Mouse (Mus musculus) hindbrain, embryonic 15.5 days (tissue): Measurements from ENCODE around the gene Tia1. TPM values are rescaled to one million over a fixed set of nuclear protein-coding genes. Genes with fewer than 3 reads are reported as not detected.

Experiments used
- ATAC-seq: fragments of 200-750 bp; cut with Nextera tagmentation; 2 replicates; pipeline ENCODE4 v1.8.0; 2017; ENCODE audit warnings: low read depth, moderate number of reproducible peaks, moderate TSS enrichment; ENCODE audit not compliant: low FRiP score
- H3K27ac ChIP-seq: fragments of 300-500 bp; sonication (generic); replicated peaks from 2 replicates; pipeline ENCODE4 v1.5.1; 2015; ENCODE audit warnings: mild to moderate bottlenecking, inconsistent platforms
- H3K27me3 ChIP-seq: fragments of 300-500 bp; sonication (generic); 2 replicates; pipeline ENCODE4 v1.6.1; 2015; ENCODE audit warnings: control low read depth, inconsistent platforms
- H3K36me3 ChIP-seq: fragments of 300-500 bp; sonication (generic); 2 replicates; pipeline ENCODE4 v1.6.1; 2015; ENCODE audit warnings: control low read depth, inconsistent platforms
- H3K4me1 ChIP-seq: fragments of 300-500 bp; sonication (generic); replicated peaks from 2 replicates; pipeline ENCODE4 v1.6.1; 2015; ENCODE audit warnings: control low read depth, inconsistent platforms
- H3K4me2 ChIP-seq: fragments of 300-500 bp; sonication (generic); 2 replicates; pipeline ENCODE4 v1.6.1; 2015; ENCODE audit warnings: moderate library complexity, mild to moderate bottlenecking, inconsistent platforms
- H3K4me3 ChIP-seq: fragments of 300-500 bp; sonication (generic); 2 replicates; pipeline ENCODE4 v1.5.1; 2015; ENCODE audit warnings: mild to moderate bottlenecking, inconsistent platforms
- H3K9ac ChIP-seq: fragments of 300-500 bp; sonication (generic); 2 replicates; pipeline ENCODE4 v1.6.1; 2015; ENCODE audit warnings: inconsistent platforms
- H3K9me3 ChIP-seq: fragments of 300-500 bp; sonication (generic); 2 replicates; pipeline ENCODE4 v1.6.1; 2016; ENCODE audit warnings: control low read depth, inconsistent platforms
- WGBS: fragments of 180-500 bp; shearing (Covaris S2); methylation state at CpG from one replicate; pipeline ENCODE4 v1.1.7; 2015; 5-methylcytosine and 5-hydroxymethylcytosine counted together
- polyA plus RNA-seq: library from polyadenylated mRNA; unstranded; fragments of >200 nt; fragmentation: Nextera tagmentation; extraction: Ambion mirVana; gene quantifications from 2 replicates; pipeline ENCODE4 v1.2.1, GENCODE M21; 2015

Tia1 gene
- polyA plus RNA-seq, 1 experiment from 2014 or later: 283 TPM

DNA sequence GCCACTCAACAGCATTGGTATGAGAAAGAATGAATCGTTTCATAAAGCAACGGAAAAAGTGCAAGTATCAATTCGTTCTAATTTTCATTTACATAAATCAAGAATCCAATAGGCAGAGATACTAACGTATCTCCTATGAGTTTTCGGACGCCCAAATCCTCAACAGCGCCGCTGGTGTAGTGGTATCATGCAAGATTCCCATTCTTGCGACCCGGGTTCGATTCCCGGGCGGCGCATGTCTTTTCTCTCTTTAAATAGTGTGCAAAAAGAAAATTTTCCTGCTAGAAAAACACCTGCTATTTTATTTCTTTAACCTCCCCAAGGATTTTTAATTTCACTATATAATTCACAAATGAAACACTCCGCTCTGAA is 305 bp upstream of the Tia1 start:
- 0 out of 2 replicates have a peak, but pooled peaks cover 2% of the 10 kb centered on the region for H3K36me3 ChIP-seq
- H3K27ac ChIP-seq: peak overlapping the region; percentile 99
- H3K27me3 ChIP-seq: no peaks in the 10 kb centered on the region
- H3K4me2 ChIP-seq: peak overlapping the region; percentile 82
- no peaks in the 10 kb centered on the region for H3K9me3 ChIP-seq
- WGBS: under 1% methylated on average over 15 of the region's 15 CpGs
- H3K4me3 ChIP-seq: peak overlapping the region; percentile 74
- peak overlapping the region; percentile 96 for H3K9ac ChIP-seq
- H3K4me1 ChIP-seq: peaks cover 32% of the 10 kb centered on the region
- ATAC-seq: peak; percentile 79

DNA sequence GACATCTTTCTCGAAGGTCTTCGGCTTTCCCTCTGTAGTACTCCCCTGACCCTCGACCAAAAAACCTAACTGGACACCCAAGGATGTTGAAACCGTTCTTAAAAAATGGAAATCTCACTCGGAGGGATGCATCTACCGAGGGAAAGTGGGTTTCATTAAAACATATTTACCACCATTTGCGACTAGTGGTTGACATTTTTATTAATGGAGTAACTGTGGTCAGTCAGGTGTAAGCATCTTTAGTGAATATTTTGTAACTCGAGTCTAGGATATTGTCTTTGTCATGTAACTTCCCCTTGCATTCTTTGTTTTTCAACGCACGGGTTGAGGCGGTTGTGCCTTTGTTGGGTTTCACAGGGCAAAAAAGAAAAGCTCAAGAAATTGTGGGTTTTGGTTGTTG is 977 bp downstream of the Tia1 start:
- whole genome bisulfite sequencing: under 1% methylated on average over 11 of the region's 11 CpGs
- no peaks in the 10 kb centered on the region for H3K27me3 ChIP-seq
- H3K4me3 ChIP-seq: peak overlapping the region; percentile 74
- no peak for ATAC-seq
- peak overlapping the region; percentile 99 for H3K27ac ChIP-seq
- peaks cover 45% of the 10 kb centered on the region for H3K4me1 ChIP-seq
- H3K4me2 ChIP-seq: peak overlapping the region; percentile 82
- no peaks in the 10 kb centered on the region for H3K9me3 ChIP-seq
- H3K9ac ChIP-seq: peak overlapping the region; percentile 96
- 0 out of 2 replicates have a peak, but pooled peaks cover 2% of the 10 kb centered on the region for H3K36me3 ChIP-seq

DNA sequence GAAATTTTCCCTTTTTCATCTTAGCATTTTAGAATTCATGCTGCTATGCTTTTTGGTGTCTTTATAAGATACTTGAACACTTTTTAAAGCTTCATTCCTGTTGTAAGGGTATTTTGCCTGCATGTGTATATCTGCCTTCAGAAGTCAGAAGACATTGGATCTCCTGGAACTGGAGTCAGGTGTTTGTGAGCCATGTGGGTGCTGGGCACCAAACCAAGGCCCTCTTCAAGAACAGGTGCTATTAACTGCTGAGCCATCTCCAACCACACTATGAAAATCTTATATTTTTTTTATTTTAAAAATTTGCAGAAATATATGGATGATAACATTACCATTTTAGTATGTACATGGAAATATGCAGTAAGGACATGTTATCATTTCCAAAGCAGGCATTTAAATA is 2.3 kb downstream of the Tia1 start:
- Histone ChIP-seq H3K9me3 (no peaks in the 10 kb centered on the region), H3K27ac (no peak overlapping the region), H3K4me3 (peak overlapping the region; percentile 74), H3K4me1 (peaks cover 46% of the 10 kb centered on the region), H3K27me3 (no peaks in the 10 kb centered on the region), H3K4me2 (peak overlapping the region; percentile 82), H3K9ac (peak overlapping the region; percentile 29; the same call in 1 of the 2 replicates), H3K36me3 (0 out of 2 replicates have a peak, but pooled peaks cover 2% of the 10 kb centered on the region)
- no peak for ATAC-seq

DNA sequence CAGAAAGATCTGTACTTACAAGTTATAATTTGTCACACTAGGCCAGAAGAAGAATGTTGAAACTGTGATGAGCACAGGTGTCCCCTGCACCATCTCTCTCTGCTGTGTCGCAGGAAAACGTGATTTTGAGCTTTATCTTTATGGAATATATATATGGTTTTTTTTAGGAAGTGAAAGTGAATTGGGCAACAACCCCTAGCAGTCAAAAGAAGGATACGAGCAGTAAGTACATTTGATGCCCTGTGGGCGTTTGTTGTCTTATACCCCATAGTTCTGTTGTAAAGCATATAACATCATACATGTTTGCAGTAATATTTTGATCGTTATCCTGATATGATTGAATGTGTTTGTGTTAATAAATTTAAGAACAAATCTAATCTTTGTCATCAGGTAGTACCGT is 14.7 kb downstream of the Tia1 start:
- no peak overlapping the region for H3K27ac ChIP-seq
- 92% methylated on average over 6 of the region's 6 CpGs for WGBS
- no peaks in the 10 kb centered on the region for H3K9me3 ChIP-seq
- ATAC-seq: no peak
- no peak overlapping the region for H3K9ac ChIP-seq
- peaks cover 81% of the 10 kb centered on the region for H3K36me3 ChIP-seq
- H3K27me3 ChIP-seq: no peaks in the 10 kb centered on the region
- H3K4me2 ChIP-seq: no peak overlapping the region
- no peaks in the 10 kb centered on the region for H3K4me1 ChIP-seq
- H3K4me3 ChIP-seq: no peak overlapping the region

DNA sequence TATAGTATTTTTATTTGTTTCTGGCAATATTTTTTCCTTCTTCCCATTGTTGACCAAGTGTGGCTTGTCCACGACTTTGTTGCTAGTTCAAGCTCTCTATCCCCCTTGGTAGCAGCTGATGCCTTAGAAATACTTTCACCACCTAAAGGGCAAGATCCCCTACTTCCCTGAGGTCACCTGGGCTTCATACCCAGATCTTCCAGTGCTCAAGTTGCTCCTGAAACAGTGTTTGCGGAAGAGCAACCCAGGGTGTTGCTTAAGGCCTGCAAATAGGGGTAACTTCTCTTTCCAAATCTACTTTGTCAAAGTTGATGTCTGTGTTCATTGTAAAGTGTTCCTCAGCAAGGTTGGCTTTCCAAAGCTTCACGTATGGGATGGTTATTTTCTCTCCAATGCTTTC is 15.2 kb downstream of the Tia1 start:
- no peak for ATAC-seq
- H3K4me3 ChIP-seq: no peak overlapping the region
- no peaks in the 10 kb centered on the region for H3K4me1 ChIP-seq
- H3K9me3 ChIP-seq: no peaks in the 10 kb centered on the region
- WGBS: 95% methylated on average over 3 of the region's 3 CpGs
- H3K9ac ChIP-seq: no peak overlapping the region
- H3K4me2 ChIP-seq: no peak overlapping the region
- peaks cover 81% of the 10 kb centered on the region for H3K36me3 ChIP-seq
- H3K27ac ChIP-seq: no peak overlapping the region
- no peaks in the 10 kb centered on the region for H3K27me3 ChIP-seq

DNA sequence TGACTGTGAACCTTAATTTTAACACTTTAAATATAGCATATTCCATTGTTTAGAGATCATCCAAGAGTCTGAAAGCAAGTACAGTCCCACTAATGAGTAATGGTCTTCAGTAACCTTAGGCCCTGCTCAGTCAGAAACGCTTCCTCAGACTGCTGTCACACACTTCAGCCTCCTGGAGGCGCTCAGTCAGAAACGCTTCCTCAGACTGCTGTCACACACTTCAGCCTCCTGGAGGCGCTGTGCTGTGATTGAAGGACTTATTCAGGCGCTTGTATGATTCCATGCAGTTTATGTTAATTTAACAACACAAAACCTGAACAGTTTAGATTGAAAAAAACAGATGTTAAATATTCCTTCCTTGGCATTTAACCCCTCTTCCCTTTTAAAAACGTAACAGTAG is 16.5 kb downstream of the Tia1 start:
- ATAC-seq: no peak
- H3K4me2 ChIP-seq: no peak overlapping the region

DNA sequence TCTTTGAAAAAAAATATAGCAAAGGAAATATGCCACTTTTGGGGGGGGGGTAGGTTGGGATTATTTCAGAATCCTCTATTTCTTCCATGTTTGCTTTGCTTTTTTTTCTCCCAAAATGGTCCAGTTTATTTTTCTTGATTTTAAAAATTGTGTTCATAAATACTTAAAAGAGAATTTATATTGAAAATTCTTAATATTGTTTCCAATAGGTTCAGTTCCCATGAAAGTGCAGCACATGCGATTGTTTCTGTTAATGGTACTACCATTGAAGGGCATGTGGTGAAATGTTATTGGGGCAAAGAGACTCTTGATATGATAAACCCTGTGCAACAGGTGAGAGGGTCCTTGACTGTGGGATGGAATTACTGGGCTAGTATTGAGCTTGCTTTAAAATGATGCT is 22.3 kb downstream of the Tia1 start, which contains the start of gene Gm44790:
Gm44790 (plus strand) TSS at position 301 of the 400 bp plus-strand sequence.
- 94% methylated on average over 1 of the region's 1 CpGs for WGBS
- Histone ChIP-seq H3K9me3 (no peaks in the 10 kb centered on the region), H3K27me3 (no peaks in the 10 kb centered on the region), H3K4me1 (no peaks in the 10 kb centered on the region), H3K4me2 (no peak within 1 kb of the TSS), H3K4me3 (no peak within 1 kb of the TSS), H3K9ac (no peak within 1 kb of the TSS), H3K27ac (no peak within 1 kb of the TSS), H3K36me3 (peaks cover 77% of the 10 kb centered on the region)
- no peak for ATAC-seq

More for the DNA sequence above, 16.5 kb downstream of the Tia1 start:
- H3K9ac ChIP-seq: no peak overlapping the region
- H3K4me1 ChIP-seq: no peaks in the 10 kb centered on the region
- no peak overlapping the region for H3K27ac ChIP-seq
- H3K4me3 ChIP-seq: no peak overlapping the region
- H3K36me3 ChIP-seq: peaks cover 82% of the 10 kb centered on the region
- H3K9me3 ChIP-seq: no peaks in the 10 kb centered on the region
- WGBS: 66% methylated on average over 6 of the region's 6 CpGs
- H3K27me3 ChIP-seq: no peaks in the 10 kb centered on the region

DNA sequence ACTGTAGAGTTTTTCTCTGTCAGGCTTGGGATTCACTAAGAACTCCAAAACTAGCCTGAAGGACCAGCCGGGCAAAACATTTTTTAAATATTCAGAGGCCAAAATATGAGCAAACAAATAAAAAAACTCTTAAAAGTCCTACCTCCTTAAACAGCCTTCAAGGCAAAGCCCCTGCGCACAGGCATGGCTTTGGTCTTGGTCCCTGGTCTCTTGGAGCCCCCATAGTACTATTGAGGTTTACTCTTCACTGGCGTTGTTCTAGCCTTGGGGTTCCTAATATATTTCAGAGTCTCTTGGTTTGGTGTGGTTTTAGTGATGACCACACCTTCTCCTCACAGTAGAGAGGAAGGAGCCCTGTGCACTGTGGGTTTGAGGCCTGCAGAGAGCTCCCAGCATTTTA is 27.5 kb downstream of the Tia1 start:
- ATAC-seq: no peak
- no peak overlapping the region for H3K9ac ChIP-seq
- no peaks in the 10 kb centered on the region for H3K4me1 ChIP-seq
- WGBS: 98% methylated on average over 3 of the region's 3 CpGs
- H3K27me3 ChIP-seq: no peaks in the 10 kb centered on the region
- H3K27ac ChIP-seq: no peak overlapping the region
- no peaks in the 10 kb centered on the region for H3K9me3 ChIP-seq
- peaks cover 86% of the 10 kb centered on the region for H3K36me3 ChIP-seq
- H3K4me2 ChIP-seq: no peak overlapping the region
- no peak overlapping the region for H3K4me3 ChIP-seq

DNA sequence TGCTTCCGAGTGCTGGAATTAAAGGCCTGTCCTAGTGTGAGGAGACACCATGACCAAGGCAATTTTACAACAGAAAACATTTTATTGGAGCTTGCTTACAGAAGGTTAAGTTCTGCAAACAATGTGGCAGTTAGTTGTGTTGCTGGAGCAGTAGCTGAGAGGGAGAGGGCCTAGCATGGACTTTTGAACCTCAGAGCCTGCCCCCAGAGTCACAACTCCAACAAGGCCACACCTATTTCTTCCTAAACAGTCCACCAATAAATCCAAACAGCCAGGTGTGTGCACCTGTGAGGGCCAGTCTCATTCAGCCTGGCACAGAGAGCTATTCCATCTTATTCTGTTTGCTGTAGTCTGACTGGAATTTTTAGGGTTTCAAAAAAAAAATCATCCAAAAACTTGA is 29.7 kb downstream of the Tia1 start:
- Histone ChIP-seq H3K27ac (no peak overlapping the region), H3K36me3 (peaks cover 67% of the 10 kb centered on the region), H3K27me3 (no peaks in the 10 kb centered on the region), H3K4me3 (no peak overlapping the region), H3K9ac (no peak overlapping the region), H3K9me3 (no peaks in the 10 kb centered on the region), H3K4me1 (no peaks in the 10 kb centered on the region), H3K4me2 (no peak overlapping the region)
- no peak for ATAC-seq
- WGBS: 95% methylated on average over 1 of the region's 1 CpGs

DNA sequence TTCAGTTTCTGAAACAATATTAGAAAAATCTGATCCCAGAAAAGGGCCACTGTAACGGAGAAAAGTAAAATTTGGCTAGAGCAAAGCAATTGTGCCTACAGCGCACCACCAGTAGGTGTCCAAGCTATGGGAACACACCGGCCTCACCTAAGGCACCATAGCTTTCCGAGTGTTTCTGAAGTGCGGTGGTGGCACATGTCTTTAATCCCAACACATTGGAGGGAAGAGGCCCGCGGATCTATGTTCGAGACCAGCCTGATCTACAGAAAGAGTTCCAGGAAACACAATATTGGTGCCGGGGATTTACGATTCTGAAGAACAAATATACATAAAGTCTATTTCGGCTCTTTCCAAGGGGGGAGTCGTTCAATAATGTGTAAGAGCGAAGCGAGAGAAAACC is 33.7 kb downstream of the Tia1 start:
- Histone ChIP-seq H3K36me3 (peaks cover 40% of the 10 kb centered on the region), H3K27ac (peak overlapping the region; percentile 90), H3K4me2 (peak overlapping the region; percentile 78), H3K4me1 (peaks cover 11% of the 10 kb centered on the region), H3K9me3 (no peaks in the 10 kb centered on the region), H3K27me3 (no peaks in the 10 kb centered on the region), H3K4me3 (peak overlapping the region; percentile 84), H3K9ac (peak overlapping the region; percentile 70)
- WGBS: 3% methylated on average over 14 of the region's 14 CpGs
- ATAC-seq: no peak

DNA sequence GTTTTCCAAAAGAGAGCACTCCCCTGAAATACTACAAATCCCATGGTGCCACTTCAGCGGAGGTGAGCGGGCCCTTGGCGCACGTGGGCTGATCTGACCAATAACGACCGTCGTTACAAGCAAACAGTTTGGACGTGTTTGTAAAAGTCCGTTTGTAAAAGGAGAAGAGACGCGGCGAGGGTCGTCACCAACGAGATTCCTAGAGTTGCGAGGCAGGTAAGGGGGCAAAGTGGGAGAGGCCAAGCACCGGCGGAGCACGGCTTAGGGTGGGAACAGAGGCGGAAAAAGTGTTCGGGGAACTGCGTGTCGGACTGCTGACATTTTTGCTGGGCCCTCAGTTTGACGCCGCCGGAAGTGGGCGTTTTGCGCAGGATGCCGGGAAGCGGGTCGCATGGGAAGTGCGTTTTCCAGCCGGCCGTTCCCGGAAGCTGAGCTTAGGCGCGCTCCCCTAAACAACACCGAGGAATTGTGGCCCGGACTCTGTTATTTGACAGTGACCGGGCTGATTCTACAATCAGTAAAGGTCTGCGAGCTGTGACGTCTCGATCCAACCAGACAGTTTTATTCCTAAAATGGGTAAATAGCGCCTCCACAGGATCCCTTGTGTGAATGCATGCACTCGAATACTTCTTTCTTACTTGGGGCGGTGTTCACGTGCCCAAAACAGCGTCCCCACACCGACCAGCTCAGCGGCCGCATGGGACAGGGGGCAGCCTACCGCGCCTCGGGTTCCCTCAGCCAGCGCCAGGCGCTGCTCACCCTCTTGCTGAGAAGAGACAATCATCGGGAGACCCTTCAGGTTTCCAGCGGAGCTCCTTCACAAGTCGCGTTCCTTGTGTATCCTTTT is 34.5 kb downstream of the Tia1 start, which contains the start of gene C87436:
C87436 (plus strand) TSS at position 103 of the 847 bp plus-strand sequence.
- Histone ChIP-seq H3K27me3 (no peaks in the 10 kb centered on the region), H3K4me2 (peak within 1 kb of the TSS; percentile 78), H3K36me3 (peaks cover 36% of the 10 kb centered on the region), H3K9me3 (no peaks in the 10 kb centered on the region), H3K4me3 (peak within 1 kb of the TSS; percentile 84), H3K9ac (peak within 1 kb of the TSS; percentile 70), H3K4me1 (peaks cover 11% of the 10 kb centered on the region), H3K27ac (peak within 1 kb of the TSS; percentile 90)
- ATAC-seq: peak; percentile 97
- under 1% methylated on average over 59 of the region's 59 CpGs for WGBS

DNA sequence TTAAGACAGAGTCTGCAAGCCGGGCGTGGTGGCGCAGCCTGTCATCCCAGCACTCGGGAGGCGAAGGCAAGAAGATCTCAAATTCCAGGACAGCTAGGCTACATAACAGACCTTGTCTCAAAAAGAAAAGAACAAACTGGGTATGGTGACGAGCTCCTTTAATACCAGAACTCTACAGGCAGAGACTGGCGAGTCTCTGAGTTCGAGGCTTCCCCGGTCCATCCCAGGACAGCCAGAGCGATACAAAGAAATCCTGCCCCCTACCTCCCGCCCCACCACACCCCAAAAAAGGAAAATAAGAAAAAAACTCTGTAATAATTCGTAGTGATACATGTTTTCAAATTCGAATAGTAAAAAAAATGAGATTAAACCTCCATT is 35.1 kb downstream of the Tia1 start:
- H3K27me3 ChIP-seq: no peaks in the 10 kb centered on the region
- peak overlapping the region; percentile 70 for H3K9ac ChIP-seq
- H3K36me3 ChIP-seq: peaks cover 36% of the 10 kb centered on the region
- ATAC-seq: no peak
- peak overlapping the region; percentile 90 for H3K27ac ChIP-seq
- peak overlapping the region; percentile 78 for H3K4me2 ChIP-seq
- peak overlapping the region; percentile 84 for H3K4me3 ChIP-seq
- WGBS: 5% methylated on average over 13 of the region's 13 CpGs
- H3K9me3 ChIP-seq: no peaks in the 10 kb centered on the region
- H3K4me1 ChIP-seq: peaks cover 11% of the 10 kb centered on the region
